Mouse (Mus musculus): ENCODE measurements around the gene Pank2.

The Pank2 gene

GRCm38 (mm10) chr2:131323675-131324074 is 61.4 kb downstream of the Pank2 start:
- no peak for DNase-seq (ENCODE audit: low spot score in 2 of 2)

GRCm38 (mm10) chr2:131326044-131326443 is 63.7 kb downstream of the Pank2 start:
- no peak for DNase-seq (ENCODE audit: low spot score in 2 of 2)

- no peak for DNase-seq (ENCODE audit: low spot score in 2 of 2)
Observed at GRCm38 (mm10) chr2:131328981-131329380, 66.7 kb downstream of the Pank2 start.

GRCm38 (mm10) chr2:131330548-131330947 is 68.3 kb downstream of the Pank2 start:
- no peak for DNase-seq (ENCODE audit: low spot score in 2 of 2)

- no peak for DNase-seq (ENCODE audit: low spot score in 2 of 2)
Observed at GRCm38 (mm10) chr2:131337602-131338001, 75.3 kb downstream of the Pank2 start.

GRCm38 (mm10) chr2:131344449-131344848 is 82.2 kb downstream of the Pank2 start:
- no peak for DNase-seq (ENCODE audit: low spot score in 2 of 2)

GRCm38 (mm10) chr2:131345556-131345955 is 83.3 kb downstream of the Pank2 start:
- no peak for DNase-seq (ENCODE audit: low spot score in 2 of 2)

Data from spleen, postnatal 10 days (tissue).